Mouse (Mus musculus): ENCODE results near the gene Cd274.

DNA sequence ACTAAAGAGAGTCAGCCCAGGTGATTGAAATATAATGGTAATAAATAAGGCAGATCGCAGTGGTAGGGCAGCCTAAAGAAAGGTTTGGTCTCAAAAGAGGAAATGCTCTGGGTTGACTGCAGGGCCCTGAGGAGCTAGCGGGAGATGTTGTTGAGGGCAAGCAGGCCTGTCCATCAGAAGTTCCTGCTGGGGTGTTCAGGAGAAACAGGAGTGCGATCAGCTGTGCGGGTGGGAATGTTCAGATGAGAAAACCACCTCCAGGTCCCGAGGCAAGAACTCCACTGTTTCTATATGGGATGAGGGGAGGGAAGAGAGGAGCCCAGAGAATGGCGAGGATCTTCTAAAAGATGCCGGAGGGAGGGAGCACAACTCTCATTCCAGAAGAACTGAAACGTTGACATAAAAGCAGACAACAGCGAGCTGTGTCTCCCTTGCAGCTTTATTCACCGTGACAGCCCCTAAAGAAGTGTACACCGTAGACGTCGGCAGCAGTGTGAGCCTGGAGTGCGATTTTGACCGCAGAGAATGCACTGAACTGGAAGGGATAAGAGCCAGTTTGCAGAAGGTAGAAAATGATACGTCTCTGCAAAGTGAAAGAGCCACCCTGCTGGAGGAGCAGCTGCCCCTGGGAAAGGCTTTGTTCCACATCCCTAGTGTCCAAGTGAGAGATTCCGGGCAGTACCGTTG lies 69.7 kb downstream of the Cd274 start:
- TF ChIP-seq CTCF (IDR thresholded peaks at IDR 0.05; ENCODE audit: extremely low read depth, insufficient read depth, low read length): no peak
- no peak for TF ChIP-seq POLR2A (IDR thresholded peaks at IDR 0.05; ENCODE audit: extremely low read depth, insufficient read depth, low read length)

Measured in cortical plate, adult 2 months (tissue).